Mouse (Mus musculus) layer of hippocampus, adult 2 months (tissue): Measurements from ENCODE around the gene Sec22a. TPM values are rescaled to one million over a fixed set of nuclear protein-coding genes. Genes with fewer than 3 reads are reported as not detected.

Experiments
- DNase-seq, 2 experiments: peaks; one replicate each; pipeline ENCODE4 v3.0.0; 2022; ENCODE audit warnings: low spot score in 2 of 2
- H3K27ac ChIP-seq: fragments of 200-600 bp; 2 replicates; pipeline ENCODE4 v1.8.1; 2022
- H3K4me3 ChIP-seq: fragments of 200-600 bp; 2 replicates; pipeline ENCODE4 v1.8.1; 2022; ENCODE audit warnings: mild to moderate bottlenecking
- CTCF ChIP-seq: fragments of 200-600 bp; conservative IDR thresholded peaks from 2 replicates; pipeline ENCODE4 v1.8.1; 2022; ENCODE audit warnings: antibody characterized with exemption, mild to moderate bottlenecking, moderate library complexity
- total RNA-seq, 2 experiments: library from RNA; stranded (reverse); gene quantifications; 2 replicates each; pipeline ENCODE4 v1.2.3; 2021

The Sec22a gene
- total RNA-seq, 2 experiments from 2014 or later: 13.7 to 16.7 TPM

DNA sequence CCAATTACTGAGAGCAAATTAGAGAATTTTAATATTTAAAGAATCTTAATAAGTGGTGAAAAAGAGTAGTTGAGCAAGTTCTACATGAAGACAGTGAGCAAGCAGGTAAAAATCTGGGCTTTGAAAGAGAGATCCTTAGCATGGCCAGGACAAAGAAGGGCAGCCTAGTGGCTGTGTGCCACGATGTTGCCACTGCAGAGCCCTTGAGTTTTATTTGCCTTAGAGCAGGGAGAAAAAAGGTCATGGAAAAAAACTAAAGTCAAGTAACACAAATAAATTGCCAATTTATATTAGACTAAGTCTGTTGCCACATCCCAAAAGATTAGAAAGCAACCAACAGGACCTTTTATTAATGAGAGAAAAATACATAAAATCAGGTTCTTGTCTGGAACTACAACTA, 6.3 kb downstream of the Sec22a start:
- DNase-seq: no peak
- H3K27ac ChIP-seq: no peak overlapping the region
- H3K4me3 ChIP-seq: no peak overlapping the region
- TF ChIP-seq CTCF: no peak

DNA sequence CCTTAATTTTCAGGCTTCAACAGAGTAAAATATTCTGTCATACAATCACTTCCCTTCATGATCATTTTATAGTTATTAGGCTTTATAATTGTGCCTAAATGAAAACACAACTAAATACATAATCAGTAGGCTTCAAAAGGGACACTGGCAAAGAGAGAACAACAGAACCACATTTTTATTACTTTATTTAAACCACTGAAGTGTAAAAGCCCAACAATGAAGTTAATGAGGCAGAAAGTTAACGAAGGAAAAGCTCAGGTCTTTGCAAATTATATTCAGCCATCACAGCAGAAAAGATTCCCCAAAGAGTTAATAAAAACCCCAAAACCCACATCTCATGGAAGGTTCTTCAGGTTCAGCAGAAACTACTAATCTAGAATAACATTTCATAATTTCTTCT, 33.3 kb downstream of the Sec22a start:
- DNase-seq: no peak
- no peak for TF ChIP-seq CTCF
- H3K27ac ChIP-seq: no peak overlapping the region

DNA sequence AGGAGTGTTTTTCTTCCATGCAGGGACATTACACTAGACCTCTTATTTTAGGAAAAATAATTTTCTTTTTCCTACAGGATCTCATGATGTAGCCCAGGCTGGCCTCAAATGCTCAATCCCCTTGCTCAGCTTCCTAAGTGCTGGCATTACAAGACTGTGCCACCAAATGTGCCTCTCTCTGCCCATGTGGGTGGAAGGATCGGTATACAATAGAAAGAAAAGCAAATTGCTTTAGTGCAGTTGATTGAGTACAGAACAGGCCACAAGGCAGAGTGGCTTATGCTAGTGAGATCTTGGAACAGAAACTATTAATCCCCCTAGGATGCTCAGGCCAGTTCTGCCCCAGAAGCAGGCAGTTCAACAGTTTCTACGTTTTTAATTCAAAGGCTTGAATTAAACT, 43.9 kb downstream of the Sec22a start:
- Histone ChIP-seq H3K27ac (no peak overlapping the region), H3K4me3 (no peak overlapping the region)
- no peak for TF ChIP-seq CTCF
- no peak for DNase-seq

More for the DNA sequence above, 33.3 kb downstream of the Sec22a start:
- no peak overlapping the region for H3K4me3 ChIP-seq

DNA sequence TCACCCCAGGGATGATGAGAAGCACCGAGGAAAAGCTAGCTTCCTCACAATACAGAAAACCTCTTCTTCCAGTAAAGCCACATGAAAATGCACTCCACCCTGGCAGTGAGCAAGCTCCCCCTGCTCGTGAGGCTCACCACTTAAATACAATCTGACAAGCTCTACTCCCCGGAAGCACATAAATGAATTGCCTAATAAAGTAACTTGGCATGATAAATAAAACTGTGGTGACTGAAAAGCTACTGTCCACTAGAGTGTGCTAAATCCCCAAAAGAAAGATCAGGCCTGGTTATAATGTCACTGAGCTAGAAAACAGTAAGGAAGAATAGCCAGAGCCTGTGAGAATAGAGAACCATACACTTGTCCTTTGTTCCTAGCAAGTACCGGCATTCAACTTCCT, 44.4 kb downstream of the Sec22a start:
- peak; percentile 88 for TF ChIP-seq CTCF
- Histone ChIP-seq H3K4me3 (no peak overlapping the region), H3K27ac (no peak overlapping the region)
- peak; percentile 14 to 54 for DNase-seq

- no peak for DNase-seq
- Histone ChIP-seq H3K4me3 (no peak overlapping the region), H3K27ac (no peak overlapping the region)
- TF ChIP-seq CTCF: no peak
These were observed 45.3 kb downstream of the Sec22a start for GRCm38 (mm10) chr16:35318397-35318796.

DNA sequence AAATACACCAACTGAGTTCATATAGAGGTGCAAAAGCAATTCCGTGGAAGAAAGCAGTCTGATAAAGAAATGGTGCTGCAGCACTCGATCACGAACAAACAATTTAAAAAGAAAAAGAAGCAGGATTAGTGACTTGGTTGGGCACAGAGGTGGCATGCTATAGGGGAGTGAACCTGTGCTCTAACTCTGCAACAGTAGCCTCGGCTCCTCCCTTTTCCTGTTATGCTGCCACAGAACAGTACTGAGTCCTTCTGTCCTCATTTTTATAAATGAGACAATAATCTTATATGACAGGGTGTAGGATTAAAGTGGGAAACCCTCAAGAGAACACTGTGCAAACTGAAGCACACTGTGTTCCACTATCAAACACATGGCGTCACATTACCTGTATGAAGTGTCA, 46.3 kb downstream of the Sec22a start:
- no peak overlapping the region for H3K4me3 ChIP-seq
- no peak for TF ChIP-seq CTCF
- H3K27ac ChIP-seq: no peak overlapping the region
- no peak for DNase-seq

DNA sequence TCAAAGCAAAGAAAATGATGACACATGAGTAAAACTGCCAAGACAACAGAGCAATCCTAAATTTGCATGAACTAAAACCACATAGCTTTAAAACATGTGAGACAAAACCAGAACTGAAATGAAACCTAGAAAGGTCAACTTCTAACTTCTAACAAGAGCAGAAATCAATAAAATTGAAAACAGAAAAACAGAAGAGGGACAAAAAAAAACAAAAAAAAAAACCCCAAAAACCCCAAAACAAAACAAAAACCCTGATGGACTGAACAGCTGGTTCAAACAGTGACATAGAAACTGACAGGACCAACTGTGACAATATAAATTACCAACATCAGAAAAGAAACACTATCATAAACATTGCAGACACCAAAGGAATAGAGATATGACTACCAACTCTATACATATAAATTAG, 46.9 kb downstream of the Sec22a start:
- no peak overlapping the region for H3K27ac ChIP-seq
- DNase-seq: no peak
- H3K4me3 ChIP-seq: no peak overlapping the region
- TF ChIP-seq CTCF: no peak

DNA sequence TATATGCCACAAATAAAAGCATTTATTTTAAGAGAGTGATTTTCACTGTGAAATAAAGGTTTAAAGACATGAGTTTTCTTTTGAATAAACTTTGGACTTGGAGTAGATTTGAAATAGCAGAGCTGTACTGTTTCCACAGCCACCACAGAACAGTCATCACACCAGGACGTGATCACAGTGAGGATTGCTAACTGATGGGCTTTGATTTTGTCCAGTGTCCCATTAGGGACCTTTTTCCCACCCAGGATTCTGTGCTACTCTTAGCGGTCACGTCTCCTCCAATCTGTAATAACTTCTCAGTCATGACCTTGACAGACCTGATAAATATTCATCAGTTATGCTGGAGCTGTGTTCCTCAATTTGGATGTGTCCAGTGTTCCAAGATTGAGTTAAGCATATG, 48.2 kb downstream of the Sec22a start:
- TF ChIP-seq CTCF: no peak
- H3K4me3 ChIP-seq: no peak overlapping the region
- no peak overlapping the region for H3K27ac ChIP-seq
- no peak for DNase-seq

DNA sequence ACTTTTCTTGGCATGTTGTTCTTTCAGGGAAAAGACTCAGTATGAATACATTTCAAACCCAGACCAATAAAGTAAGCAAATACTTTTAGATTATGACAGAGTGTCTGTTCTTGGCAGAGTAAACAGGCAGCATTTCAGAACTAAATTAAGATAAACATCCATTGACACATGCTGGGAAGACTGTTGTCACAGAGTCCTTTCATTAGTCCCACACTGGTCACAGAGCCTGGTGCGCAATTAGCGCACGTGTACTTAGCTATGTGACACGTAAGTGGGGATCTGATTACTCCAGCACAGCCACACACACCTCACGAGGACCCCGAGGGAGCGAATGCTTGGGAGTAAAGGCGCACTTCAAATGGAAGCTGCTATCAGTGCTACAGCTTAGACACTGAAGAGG, 52.1 kb downstream of the Sec22a start:
- no peak for DNase-seq
- no peak for TF ChIP-seq CTCF
- no peak overlapping the region for H3K4me3 ChIP-seq
- H3K27ac ChIP-seq: no peak overlapping the region

DNA sequence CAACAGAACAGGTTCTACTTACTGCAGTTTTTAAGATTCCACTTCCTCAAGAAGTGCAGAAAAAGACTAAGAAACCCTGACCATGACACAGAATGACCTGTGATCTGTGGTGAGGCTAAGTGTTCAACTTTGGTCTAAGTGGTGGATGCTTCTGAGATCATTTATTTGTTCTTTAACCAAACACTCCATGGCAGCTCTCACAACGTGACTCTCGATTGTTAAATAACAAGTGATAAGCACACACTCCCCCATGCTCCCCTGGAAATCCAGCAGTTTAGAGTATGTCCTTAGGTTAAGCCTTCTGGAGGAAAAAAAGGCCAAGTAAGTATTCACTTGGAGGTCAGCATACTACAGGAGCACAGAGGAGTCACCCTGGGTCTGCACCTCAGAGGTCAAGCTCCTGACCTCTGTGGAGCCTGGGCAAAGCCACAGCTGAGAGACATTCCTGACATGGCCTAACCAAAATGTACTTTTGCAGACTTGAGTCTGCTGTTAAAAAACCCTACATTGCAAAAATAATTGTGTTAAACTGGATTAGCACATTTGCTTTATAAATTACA, 53.1 kb downstream of the Sec22a start:
- TF ChIP-seq CTCF: no peak
- no peak for DNase-seq
- H3K27ac ChIP-seq: no peak overlapping the region
- no peak overlapping the region for H3K4me3 ChIP-seq

- TF ChIP-seq CTCF: no peak
- no peak overlapping the region for H3K27ac ChIP-seq
- no peak overlapping the region for H3K4me3 ChIP-seq
- DNase-seq: no peak
These were observed 54.1 kb downstream of the Sec22a start for GRCm38 (mm10) chr16:35309634-35310033.

DNA sequence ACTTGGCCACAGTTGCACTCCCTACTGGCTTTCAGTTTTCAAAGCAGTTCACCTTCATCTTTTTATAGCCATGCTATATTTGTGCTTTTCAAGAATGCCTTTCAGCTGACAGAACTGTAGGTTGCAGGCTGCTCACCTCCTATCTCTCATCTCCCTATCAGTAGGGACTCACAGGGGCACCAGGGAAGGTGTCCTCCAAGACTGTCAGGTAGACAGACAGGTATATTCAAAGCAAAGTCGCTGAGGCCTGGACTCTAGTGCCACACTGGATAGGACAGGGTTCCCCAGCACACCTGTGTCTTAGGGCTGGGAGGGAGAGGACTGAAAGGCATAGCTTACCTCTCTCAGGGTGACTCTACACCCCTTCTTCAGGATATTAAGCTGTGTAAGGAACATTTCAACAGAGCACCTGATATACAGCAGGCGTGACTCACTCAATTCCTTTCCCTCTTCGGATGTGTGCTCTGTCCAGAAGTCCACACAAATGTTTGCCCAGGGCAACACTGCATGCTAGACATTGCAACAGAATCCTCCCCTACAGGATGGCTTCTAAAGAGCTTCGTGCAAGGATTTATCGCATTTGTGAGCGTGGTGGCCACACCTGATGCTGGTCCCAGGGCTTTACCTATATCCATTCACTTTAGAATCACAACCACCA, 55.1 kb downstream of the Sec22a start:
- no peak for TF ChIP-seq CTCF
- no peak overlapping the region for H3K27ac ChIP-seq
- no peak for DNase-seq

GRCm38 (mm10) chr16:35308016-35308415, 55.7 kb downstream of the Sec22a start:
- no peak overlapping the region for H3K4me3 ChIP-seq
- no peak for TF ChIP-seq CTCF
- no peak overlapping the region for H3K27ac ChIP-seq
- DNase-seq: no peak

More for the DNA sequence above, 55.1 kb downstream of the Sec22a start:
- H3K4me3 ChIP-seq: no peak overlapping the region

DNA sequence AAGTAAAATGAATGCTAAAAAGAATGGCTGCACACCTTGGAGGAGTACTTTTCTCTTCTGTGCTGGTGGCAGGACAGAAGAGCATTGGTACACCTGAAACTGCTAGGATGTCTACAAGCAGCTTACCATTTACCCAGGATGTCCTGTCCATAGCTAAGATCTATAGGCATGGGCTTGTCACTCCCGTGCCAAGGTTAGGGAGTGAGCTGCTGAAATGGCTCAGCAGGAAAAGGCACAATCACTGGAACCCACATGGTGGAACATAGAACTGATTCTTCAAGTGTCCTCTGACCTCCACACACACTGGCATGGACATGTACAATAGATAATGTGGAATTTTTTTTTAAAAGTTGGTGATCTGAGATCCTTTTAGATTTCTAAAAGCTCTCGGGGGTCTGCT, 56.4 kb downstream of the Sec22a start:
- Histone ChIP-seq H3K27ac (no peak overlapping the region), H3K4me3 (no peak overlapping the region)
- TF ChIP-seq CTCF: no peak
- peak in 1 of 2 experiments; percentile 2 for DNase-seq
